Mouse (Mus musculus): ENCODE data around the gene Fam171a2.

DNA sequence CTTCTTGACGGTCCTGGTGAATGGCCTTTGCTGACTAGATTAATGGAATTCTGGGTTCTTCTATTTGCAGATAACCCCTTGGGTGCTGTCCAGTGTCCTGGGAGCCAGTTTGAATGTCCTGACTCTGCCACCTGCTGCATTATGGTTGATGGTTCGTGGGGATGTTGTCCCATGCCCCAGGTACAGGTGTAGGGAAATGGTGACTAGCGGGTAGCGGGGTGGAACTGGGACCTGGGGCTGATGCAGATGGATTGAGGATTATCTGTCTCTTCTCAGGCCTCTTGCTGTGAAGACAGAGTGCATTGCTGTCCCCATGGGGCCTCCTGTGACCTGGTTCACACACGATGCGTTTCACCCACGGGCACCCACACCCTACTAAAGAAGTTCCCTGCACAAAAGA, 13.6 kb downstream of the Fam171a2 start:
- no peak for TF ChIP-seq CTCF (IDR thresholded peaks at IDR 0.05; ENCODE audit: low read depth)
- TF ChIP-seq EP300 (IDR thresholded peaks at IDR 0.05; ENCODE audit: low read depth), result no peak

Data from liver, embryonic 14.5 days (tissue).